Mouse (Mus musculus): ENCODE results near the gene Emc8.
"Not testable (repeated sequence)": the region's sequence is repeated elsewhere in the genome, so short reads cannot be mapped to it uniquely, and the experiment has no call there.

Gene Emc8

DNA sequence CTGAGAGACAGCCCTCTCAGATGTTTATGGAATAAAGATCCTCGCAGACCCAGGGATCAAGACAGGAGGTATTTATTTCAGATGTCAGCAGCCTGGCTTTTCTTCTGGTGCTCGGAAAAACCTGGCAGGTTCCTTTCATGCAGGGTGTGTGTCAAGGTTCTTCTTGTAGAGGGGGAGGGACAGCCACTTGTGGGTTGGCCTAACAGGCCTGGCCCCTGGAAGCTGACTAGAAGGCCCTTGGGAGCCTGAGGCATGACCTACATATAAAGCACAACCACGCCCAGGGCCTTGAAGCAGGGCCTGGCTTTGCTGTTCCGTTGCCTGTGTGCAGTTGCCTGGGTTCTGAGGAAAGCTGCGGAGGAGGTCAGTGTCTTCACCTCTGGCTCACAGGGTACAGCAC is 16.7 kb upstream of the Emc8 start:
- DNase-seq: no peak

DNA sequence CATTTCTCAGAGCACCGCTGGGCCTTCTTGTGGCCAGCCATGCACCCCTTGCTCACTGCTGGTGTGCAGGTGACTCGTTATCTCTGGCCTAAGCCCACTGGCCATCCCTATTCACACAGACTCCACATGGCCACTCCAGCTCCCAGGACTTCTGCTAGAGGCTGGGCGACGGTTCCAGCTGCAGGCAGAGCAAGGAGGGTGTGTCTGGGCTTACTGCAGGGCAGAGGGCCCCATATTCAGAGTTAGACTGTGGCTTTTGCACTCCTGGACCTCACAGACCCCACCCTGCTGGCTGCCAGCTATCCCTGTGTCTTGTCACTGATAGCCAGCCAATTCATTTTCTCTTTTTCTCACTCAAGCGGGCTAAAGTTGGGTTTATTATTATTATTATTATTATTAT is 15.7 kb upstream of the Emc8 start:
- no peak for DNase-seq

DNA sequence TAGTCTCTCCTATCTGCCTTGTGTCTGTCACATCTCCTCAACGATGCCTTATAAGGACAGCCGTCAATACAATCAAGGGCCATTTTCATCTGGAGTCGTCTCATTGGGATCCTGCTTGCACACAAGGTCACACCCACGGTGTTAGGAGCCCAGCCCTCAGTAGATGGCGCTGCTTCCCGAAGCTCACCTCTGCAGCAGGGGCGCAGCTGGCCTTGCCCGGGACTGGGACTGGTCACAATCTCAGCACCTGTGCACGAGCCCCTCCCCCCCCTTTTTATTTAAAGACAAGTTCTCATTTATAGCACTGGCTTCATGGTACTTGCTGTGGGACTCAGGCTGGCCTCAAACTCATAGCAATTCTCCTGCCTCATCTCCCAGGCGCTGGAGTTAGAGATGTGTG is 15.2 kb upstream of the Emc8 start:
- DNase-seq: peak; percentile 64

DNA sequence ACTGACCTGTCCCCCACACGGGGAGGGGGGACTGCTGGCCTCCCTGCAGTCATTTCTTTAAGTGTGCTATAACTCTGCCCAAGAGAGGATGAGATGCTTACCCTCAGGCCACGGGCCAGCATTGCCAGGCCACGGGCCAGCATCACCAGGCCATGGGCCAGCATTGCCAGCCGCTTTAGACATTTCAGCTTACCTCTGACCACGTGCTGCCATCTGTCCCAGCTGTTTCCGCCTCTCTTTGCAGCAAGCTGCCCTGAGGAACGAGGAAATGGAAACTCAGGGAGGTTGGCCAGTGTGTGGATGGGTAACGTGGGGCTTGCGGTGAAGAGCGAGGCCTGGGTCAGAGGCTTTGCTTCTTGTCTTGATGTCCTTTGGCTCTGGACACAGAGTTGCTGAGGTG is 12.7 kb upstream of the Emc8 start:
- DNase-seq: peak; percentile 70

DNA sequence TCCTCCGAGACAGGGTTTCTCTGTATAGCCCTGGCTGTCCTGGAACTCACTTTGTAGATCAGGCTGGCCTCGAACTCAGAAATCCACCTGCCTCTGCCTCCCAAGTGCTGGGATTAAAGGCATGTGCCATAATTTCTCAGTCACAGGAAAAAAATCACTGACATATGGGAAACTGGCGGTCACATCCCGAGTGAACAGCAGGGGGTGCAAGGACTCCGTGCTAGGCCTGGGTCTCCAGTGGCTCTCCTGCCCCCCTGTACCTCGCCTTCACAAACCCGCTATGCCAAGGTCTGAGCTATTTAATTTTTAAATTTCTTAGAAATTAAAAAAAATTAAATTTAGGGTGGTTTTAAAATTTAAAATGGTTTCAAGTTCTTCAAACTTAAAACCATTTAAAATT is 12.0 kb upstream of the Emc8 start:
- not testable (repeated sequence) for DNase-seq

DNA sequence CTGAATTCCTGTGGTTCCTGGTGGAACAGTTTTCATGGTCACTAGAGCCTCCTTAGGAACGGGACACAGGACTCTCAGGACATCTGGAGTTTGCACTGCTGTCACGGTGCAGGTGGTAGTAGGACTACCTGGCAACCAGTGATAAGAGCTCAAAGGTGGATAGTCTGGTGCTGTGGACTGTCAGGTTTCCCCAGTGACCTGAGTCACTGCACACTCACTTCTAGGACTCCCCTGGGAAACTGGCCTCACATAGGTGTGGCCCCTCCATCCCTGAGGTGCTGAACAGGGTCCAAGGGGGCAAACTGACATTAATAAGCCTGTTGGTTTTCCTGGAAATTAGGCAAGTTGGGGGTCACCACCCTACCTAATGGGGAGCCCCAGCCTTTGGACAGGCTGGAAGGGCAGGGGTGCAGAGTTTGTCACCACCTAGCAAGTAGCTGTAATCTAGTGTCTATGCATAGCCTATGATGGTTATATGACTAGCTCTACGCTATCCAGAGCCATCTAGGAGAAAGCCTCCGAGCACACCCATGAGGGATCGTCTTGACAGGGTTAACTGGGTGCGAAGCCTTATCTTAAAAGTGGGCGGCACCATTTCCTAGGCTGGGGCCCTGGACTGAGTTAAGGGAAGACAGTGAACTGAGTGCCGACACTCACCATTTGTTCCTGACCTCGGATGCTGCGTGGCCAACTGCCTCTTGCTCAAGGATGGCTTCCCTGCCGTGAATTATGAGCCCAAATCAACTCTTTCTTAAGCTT is 11.4 kb upstream of the Emc8 start:
- DNase-seq: no peak

DNA sequence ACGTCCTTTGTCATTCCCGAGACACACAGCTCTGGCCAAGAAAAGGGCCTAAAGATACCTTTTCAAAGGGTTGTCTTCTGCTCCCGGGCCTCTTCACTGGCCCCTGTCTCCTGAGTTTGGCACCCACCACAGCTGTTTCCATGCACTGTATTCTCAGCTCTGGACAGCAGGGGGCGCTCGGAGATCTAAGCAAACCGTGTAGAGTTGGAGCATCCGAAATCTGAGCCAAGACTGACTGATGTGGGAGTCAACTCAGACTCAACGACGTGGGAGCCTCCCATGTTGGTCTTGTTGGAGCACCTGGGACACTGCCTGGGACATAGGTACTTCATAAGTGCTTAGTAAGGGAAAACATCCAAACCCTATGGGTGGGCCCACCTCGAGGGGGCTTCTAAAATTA is 10.1 kb upstream of the Emc8 start:
- DNase-seq: peak; percentile 83

DNA sequence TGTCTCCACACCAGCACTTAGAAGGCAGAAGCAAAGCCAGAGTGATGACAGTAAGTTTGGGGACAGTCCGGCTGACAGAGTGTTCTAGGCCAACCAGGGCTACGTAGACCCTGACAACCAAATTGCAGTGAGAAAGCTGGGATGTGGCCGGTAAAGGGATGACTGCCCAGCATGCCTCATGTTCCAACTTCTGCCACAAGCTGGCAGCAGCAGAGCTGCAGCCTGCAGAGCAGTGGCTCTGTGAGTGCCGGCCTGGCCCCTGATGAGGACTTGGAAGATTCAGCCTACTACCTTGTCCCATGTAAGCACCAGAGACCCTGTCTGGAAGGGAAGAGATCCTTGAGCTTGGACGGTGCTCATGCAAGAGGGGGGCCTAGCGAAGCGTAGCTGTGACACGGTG is 7.3 kb upstream of the Emc8 start:
- no peak for DNase-seq

DNA sequence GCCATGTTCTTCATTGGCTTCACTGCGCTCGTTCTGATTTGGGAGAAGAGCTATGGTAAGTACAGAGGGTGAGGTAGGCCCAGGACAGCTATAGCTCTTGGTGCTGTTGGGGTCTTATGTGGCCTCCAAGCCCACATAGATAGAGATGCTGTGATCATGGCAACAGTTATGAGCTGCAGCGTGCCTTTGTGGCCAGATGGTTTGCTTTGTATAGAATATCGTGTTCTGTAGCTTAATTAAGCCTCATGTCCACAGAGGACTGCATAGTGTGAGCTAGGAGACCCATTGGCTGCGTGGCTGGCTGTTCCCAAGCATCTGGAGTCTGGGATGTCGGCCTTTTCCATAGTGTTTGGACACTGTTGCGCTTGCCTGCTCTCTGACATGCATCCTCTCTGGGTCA is 4.9 kb upstream of the Emc8 start:
- DNase-seq: no peak

DNA sequence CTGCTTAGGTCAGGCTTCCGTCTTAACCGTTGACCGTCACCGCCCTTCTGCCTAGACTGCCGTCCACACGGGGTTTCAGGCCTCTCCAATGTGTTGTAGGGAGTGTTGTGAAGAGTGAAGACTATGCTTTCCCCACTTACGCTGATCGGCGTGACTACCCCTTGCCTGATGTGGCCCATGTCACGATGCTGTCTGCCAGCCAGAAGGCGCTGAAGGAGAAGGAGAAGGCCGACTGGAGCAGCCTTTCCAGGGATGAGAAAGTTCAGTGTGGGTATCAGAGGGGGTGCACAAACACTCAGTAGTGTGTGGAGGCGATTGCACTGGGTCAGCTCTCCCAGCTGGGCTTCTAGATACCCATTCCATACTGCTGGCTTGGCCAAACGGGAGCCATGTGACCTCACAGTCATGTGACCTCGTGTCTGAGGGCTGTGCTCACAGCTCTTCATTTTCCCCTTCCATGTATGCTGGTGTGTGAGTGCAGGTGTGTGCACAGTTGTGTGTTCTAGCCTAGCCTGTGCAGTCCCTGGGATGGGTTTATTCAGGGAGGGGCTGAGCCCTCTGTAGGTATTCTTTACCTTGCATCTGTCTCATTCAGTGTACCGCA is 4.4 kb upstream of the Emc8 start:
- no peak for DNase-seq

DNA sequence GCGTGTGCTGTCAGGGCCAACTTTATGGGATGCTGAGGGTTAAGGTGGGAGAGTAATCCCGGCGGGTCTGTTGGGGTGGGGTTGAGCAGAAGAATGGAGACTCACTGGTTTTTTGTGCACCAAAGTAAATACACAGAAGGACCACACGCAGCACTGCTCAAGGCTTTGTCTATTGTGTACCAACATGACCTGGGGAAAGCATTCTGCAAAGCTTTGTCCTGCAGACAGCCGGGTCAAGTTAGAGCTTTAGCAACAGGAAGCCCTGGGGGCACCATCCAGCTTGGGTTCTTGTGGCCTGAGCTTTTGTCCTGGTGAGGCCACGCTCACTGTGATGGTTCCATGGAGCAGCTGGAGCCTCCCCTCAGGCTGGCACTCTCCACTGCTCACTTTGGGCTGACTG is 3.4 kb upstream of the Emc8 start:
- DNase-seq: no peak

DNA sequence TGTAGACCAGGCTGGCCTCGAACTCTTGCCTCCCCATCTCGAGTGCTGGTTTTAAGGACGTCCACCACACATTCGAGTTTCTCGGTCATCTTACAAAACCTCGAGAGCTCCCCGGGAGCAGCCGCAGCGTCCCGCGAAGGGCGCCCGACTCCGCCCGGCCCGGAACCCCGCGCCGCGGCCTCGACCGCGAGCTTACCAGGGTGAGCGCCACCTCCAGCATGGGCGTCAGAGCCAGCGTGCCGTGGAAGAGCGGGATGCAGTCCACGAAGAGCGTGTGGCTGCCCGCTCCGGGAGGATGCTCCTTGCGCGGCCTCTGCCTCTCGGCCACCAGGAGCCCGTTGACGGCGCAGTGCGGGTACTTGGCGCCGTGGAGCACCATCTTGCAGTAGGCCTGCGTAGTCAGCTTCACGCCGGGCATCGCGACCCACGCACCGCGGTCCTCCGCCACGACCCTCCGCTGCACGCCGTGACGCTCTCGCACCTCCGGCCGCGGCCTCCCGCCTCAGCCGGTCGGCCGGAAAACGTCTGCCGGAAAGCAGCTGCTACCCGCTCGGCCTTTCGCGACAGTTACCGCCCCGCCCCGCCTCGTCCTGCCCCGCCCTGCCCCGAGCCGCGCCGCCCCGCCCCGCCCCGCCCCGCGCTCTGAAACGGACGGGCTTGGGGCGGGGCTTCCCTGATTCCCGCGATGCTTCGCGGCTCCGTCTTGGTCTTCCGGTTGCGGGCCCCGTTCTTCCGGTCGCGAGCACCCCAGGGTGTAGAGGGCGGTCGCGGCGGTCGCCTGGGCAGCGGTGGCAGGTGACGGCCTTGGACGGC is 606 bp downstream of the Emc8 start, which contains the start of the genes Gm27021 and Cox4i1:
TSS of gene Gm27021 (minus strand) at position 519 of the 813 bp plus-strand sequence.
TSS of gene Cox4i1 (plus strand) at position 662 of the 813 bp plus-strand sequence.
- peak; percentile 90 for DNase-seq

DNA sequence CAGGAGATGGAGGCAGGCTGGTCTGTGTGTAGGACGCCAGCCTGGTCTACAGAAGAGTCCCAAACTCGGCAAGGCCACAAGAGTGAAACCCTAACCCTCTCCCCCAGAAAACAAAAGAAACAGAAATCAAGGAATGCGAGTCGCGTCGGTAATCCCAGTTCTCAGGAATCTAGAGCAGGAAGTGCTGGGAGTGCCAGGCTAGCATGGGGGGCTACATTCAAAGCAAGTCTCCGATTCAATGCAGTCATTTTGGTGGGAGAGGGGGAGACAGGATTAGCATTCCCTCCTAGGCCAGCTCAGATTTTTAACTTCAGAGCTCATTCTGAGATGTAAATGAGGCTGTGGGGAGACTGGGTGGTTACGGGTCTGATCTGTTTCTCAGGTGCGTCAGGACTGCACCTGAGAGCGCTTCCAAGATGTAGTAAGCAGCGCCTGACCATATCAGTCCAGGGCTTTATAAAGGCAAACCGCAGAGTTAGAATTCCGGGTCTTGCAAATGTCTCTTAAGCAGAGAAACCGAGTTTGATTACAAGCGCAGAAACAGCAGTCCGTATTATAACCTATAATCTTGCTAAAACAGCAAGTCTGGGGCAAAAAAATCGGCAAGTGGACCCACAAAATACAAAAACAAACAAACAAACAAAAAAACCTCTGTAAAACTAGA is 1.4 kb downstream of the Emc8 start:
- no peak for DNase-seq

DNA sequence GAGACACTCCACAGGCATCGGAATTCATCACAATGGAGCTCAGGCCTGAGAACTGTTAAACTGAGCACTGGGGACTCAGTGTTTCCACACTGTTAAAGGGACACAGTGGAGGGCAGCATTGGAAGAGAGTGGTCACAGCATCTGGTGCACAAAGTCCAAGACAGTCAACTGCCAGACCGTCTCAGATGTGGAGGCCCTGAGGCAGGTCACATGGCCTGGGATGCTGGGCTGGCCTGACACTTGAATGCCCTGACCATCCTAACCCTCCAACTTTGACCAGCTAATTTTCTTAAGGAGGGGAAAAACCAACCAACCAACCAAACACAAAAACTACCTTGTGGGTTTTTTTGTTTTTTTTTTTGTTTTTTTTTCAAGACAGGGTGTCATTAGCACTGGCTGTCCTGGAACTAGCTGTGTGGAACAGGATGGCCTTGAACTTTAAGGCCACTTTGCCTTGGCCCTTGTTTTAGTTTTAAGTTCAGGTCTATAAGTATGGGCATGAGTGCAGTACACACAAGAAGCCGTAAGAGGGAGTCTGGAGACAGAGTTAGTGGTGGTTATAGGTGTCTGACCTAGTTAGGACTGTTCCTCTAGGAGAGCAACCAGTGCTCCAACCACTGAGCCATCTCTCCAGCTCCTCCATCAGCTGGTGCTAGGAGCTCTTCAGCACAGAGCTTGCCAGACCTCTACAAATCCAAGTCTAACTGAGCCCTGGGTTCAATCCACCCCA is 2.5 kb downstream of the Emc8 start:
- no peak for DNase-seq

DNA sequence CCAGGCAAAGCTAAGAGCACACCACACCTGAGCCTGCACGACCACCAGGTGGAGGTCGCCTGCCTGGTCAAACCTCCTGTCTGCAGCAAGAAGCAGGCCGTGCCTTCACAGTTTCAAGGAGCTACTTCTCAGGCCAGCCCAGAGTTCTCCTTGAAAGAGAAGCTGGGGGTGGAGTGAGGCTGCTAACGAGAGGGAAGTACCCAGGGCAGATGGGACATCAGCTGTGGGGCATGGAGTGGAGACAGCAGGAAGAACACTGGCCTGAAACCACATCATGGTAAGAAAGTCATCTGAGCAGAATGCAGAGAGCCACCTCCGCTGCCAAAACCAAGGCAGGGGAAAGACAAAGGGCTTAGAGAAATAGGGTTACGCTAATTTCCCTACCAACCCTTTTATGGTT is 3.8 kb downstream of the Emc8 start:
- DNase-seq: peak; percentile 55

DNA sequence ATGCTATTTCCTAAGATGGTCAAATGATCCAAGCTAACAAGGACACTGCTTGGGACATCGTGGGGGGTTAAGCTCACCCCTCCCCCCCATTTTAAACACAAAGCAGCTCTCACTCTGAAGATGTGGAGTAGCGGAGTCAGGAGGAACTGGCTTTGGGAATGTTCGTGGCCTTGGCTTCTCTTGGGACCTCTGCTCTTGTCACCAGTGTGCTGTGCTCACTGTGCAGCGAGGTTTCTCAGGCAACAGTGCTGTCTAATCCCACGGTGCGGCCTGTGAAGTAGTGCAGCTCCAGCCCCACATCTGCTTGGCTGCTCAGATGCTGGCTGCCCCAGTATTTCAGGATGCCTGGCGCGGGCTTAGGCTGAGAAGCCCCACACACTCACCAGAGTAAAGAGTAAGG is 11.0 kb downstream of the Emc8 start:
- DNase-seq: no peak

DNA sequence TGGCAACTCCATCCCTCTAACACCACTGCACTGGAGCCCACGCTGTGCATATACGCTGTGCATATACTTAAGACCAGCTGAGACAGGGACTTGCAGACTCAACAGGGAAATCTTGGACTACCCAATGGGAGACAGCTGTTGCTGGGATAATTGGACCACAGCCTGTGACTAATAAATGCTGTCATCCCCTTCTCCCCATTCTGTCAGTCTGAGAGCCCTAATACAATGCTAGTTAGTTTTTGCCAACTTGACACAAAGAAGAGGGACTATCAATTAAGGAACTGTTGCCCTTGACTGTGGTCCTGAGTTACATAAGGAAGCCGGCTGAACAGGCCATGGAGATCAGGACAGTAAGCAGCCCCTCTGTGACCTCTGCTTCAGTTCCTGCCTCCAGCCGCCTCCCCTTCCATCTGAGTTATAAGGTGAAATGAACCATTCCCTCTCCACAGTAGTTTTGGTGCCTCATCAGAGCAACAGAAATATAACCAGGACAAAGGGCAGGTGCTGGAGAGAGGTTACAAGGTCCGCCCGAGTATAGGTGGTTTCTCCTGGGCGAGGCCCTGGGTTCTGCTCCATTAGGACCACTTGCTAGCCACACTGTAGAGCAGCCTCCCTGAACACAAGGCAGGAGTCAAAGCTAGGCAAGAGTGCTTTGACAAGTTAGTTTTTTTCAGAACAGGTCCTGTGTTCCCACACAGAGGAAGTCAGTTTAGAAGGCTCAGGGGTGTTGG is 11.9 kb downstream of the Emc8 start:
- no peak for DNase-seq

DNA sequence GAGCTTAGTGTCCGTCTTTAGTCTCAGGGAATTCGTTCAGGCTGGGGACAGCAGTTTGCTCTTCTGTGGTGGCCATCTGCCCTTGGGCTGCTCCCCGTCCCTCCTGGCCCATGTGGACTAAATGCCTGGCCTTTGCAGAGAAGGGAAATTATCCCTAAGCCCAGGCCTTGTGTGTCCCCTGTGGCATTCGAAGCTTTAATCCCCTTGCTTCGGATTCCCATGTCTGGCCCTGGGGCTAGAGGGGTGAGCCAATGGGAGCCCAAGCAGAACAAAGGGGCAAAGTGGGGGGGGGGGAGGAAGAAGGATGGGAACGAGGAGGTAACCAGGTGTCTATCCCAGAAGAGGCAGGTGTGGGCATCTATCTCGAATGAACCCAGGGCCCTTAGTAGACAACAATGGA is 20.8 kb downstream of the Emc8 start, which contains the start of gene 1190005I06Rik:
TSS of gene 1190005I06Rik (minus strand) at position 101 of the 400 bp plus-strand sequence.
- no peak for DNase-seq

DNA sequence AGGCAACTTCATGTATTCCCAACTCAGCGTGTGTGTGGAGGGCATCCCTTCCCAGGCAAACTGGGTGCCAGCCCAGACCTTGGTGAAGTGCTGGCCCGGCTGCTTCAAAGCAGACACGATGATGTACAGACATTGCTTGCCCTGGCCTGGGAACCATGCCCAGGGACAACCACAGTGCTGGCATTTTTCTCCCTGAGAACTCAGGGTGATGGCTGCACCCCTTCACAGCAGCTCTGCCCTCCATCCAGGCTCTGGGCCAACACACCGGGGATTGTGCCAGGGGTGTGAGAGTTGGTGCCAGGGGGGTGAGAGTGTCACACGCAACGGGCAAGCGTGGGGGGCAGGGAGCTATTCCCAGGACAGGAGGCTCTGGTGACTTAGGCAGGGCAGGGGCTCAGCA is 23.7 kb downstream of the Emc8 start:
- DNase-seq: peak; percentile 88

DNA sequence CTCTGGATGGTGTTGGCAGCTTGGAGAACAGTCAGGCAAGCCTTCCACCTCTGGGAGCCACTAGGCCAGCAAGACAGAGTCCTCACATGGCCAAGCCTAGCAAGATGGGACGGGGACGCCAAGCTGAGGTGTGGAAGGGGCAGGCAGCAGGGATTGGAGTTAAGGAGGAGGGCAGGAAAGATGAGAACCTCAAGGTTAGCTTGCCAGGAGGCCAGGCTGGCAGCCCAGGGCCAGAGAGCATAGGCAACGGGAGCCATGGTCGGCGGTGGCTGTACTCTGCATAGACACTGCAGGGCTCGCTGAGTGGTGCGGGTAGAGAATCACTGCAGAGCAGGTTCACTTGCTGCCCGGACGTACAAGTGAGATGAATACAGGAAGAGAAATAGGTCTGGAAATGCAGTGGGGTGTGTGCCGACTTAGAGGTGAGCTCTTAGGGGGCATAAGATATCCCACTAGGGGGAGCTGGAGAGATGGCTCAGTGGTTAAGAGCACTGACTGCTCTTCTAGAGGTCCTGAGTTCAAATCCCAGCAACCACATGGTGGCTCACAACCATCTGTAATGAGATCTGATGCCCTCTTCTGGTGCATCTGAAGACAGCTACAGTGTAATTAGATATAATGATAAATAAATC is 26.2 kb downstream of the Emc8 start:
- no peak for DNase-seq

DNA sequence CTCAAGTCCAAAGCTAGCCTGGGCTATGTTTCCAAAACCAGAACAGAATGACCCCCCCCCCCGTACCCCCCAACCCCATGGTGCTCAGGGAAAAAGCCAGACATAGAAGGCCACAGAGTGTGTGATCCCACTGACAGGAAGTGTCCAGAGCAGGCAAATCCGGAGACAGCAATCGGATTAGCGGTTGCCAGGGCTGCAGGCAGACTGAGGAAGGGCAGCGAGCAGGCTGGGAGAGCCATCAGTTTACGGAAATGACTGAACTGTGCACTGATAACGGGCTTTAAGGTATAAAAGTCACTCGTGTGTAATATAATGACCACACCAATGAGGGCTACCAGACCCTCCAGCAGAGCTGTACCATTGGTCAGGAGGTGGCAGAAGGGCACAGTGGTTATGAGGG is 27.1 kb downstream of the Emc8 start:
- DNase-seq: no peak

All from layer of hippocampus, adult 9-11 months (tissue).